Mouse (Mus musculus): Measurements from ENCODE around the gene Arsg.

The Arsg gene

DNA sequence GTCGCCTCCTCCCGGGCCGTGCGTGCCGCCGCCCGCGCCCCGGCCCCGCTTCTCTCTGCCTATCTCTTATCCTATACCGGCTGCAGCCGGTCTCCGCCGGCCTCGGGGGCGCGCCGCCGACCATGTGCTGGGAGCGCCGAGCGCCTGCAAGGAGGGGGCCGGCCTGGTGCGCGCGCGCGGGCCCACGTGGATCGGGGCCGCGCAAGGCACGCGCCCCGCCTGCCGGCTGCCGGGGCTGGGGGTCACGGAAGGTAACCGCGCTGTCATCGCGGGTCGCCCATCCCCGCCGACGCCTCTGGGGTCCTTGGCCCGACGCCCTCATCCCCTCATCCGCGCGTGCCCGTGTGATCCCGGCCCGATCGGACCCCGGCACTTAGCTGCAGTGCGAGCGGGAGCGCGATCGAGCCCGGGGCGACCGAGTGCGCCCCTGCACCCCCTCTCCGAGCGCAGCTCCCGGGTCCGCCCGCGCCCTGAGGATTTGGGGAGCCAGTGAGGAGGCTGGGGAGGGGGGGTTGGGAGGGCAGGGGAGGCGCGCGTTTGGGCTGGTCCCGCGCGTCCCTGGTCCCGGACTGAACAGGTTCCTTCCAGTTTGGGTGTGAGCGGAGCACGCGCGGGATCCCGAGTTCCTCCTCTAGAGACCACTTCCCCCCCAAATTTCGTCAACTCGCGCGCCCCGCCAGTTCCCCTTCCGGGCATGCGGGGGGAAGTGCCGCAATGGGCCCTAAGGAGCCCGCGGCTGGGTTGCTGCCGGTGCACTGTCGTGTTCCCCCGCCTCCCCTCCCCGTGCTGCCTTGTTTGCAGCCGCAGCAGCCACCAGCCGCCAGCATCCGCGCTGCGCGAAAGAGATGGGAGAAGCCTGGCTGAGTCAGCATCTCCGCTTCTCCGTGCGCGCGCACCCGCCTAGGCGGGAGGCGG is at the start of gene Arsg, which contains the start of gene Slc16a6:
Arsg (plus strand) TSS at position 204 of the 915 bp plus-strand sequence.
Slc16a6 (minus strand) TSS at position 428 of the 915 bp plus-strand sequence.
- peak; percentile 82 for DNase-seq

DNA sequence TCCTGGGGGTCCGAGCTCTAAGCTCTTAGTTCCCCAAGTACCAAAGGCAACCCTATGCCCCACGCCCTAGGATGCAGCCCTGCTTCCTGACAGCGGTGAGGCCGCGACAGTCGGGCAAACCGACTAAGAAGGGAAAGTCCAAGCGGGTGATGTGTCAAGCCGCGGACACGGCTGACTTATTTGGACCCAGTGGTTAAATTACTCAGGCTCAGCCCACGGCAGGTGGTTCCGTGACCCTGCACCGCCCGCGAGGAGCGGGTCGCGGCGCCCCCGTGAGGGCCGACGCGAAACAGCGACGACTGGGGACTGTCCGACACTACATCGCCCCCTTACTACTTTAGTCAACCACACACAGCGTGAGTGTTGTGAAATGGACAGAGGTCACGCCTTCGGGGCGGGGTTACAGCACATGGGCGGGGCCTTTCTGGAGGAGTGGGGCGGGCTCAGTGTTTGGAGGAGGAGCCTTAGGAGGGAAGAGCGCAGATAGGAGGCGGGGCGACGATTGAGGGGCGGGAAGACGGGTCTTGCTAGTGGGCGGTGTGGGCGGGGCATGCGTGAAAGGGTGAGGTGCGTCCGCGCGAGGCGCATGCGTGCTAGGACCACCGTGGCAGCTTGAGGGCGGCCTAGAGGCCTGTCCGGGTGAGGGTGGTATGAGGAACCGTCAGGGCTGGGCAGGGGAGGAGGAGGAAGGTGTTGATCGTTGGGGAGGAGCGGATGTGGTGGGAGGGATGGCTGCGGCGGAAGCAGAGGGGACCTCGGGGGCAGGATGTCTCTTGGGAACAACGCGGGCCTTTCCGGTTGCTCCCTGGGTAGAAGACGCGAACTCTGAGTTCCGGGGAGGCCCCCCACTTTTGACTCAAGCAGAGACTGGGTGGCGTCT is 47.5 kb upstream of the Arsg start, which contains the start of gene Amz2:
Amz2 (plus strand) TSS at position 555 of the 880 bp plus-strand sequence.
- peak; percentile 99 for DNase-seq

DNA sequence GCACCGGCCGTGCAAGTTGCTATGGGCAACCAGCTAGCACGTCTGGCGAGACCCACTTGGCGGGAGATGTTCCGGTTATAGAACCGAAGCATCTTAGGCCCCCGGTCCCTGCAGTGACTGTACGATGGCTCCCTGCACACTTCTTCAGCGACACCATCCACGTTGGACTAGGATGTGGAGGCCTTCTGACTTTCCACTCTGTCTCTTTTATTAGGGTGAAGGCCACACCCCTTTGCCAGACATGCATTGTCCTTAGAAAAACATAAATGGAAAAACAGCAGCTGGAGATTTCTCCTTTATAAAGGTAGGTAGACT is 46.9 kb upstream of the Arsg start:
- no peak for DNase-seq

DNA sequence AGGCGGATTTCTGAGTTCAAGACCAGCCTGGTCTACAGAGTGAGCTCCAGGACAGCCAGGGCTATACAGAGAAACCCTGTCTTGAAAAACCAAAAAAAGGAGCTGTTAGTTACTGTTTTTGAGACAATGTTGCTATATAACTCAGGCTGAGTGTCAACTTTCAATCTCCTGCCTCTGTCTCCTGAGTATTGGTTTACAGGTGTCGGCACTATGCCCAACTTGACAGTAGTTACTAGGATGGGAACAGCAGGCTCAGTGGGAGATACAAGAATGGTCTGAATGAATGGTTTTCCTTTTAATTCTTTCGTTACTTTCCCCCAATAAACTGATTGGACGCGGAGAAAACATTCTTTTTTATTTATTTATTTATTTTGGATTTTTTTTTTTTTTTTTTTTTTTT is 45.8 kb upstream of the Arsg start:
- DNase-seq: no peak

DNA sequence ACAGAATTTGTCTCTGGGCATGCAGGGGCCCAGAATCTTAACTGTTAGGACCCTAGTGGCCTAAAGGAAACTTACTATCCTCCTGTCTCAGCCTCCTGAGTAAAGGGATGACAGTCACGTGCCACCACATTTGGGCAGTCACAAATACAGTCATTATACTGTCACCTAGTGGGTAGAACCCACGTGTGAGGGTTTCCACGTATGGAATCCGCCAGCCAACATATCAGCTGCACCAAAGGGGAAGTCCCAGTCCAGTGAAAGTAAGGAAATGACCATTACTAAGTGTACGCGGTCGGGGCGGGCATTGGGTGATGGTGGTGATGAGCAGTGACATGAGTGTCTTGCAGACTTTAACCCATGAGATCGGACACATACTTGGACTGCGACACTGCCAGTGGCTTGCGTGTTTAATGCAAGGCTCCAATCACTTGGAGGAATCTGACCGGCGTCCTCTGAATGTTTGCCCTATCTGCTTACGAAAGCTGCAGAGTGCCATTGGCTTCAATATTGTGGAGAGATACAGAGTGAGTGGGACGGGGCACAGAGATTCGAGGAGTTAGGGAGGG is 38.9 kb upstream of the Arsg start:
- no peak for DNase-seq

DNA sequence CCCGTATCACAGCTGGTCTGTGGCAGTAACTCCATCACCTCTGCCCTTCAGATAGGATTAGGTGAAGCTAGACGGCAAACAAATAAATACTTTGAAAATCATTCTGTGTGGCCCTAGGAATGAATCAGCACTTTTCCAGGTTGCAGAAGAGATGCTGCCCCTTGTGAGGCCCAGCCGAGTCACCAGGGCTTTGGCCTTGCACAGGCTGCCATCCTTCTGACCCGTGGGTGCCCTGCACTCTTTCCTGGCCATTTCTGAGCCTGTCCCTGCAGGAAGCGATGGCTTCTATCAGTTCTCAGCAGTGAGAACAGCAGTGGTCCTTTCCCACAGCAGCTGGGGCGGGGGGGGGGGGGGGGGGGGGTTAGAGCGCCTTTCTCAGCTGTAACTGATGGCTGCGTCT is 36.3 kb upstream of the Arsg start:
- DNase-seq: no peak

DNA sequence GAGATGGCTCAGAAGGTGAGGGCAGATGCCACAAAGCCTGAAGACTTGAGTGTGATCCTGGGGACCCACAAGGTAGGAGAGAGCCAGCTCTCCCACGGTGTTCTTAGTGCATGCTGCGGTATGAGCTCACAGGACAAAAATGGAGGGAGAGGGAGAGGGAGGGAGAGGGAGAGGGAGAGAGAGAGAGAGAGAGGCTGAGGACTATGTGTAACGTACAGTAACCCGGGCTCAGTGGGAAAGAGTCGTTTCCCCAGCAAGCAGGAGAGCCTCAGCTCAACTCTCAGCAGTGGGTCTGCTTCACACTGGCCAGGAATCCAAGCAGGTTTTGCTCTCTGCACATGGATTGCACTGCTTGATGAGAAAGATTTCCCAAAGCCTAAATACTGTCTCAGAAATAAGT is 34.0 kb upstream of the Arsg start:
- no peak for DNase-seq

DNA sequence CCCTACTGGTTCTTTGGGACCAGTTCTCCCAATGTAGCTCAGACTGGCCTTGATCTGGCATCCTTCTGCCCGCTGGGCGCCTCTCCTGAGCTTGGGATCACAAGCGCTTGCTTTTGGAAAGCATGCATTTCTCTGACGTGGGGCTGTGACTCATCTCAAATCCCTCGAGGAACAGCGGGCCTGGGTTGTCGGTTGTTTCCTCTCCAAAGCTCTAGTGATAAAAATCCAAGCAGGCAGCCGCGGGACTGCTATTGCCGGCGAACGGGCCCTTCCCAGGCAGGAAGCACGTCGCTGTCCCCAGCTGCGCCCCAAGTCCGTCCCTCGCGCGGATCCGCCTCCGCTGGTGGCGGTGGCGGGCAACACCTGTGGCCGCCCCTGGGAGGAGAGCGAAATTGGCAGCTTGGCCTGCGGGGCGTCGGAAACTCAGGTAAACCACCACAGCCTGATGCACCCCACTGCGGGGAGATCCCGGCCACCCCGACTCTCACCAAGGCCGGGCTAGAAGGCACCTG is 33.3 kb upstream of the Arsg start:
- DNase-seq: peak; percentile 54

DNA sequence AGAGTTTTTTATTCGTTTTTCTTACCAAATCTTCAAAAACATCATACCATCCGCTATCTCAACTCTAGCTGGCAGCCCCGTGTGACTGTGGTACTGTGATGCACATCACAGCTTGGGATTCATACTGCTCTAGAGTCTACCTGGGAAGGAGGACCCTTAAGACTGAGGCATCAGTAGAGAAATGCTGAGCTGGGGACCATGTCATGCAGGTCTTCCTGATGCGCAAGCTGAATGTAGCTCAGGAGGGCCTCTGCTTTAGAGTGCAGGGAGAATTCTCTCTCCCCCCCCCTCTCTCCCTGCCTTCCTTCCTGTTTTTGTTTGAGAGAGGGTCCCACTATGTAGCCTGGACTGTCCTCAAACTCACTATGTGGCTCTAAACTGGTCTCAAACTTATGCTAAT is 32.5 kb upstream of the Arsg start:
- no peak for DNase-seq

DNA sequence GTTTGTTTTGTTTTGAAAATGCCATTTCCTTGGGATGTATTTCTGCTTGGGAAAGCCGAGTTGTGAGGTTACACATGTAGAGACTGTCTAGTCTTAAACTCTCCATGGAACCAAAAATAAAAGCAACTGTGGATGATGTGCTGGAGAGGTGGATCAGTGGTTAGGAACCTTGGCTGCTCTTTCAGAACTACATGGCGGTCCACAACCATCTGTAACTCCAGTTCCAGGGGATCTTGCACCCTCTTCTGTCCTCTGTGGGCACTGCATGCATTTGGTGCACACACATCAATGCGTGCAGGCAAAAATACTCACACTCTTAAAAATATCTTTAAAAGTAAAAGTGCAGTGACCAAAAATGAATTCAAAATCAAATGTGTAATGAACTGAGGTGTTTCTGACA is 32.1 kb upstream of the Arsg start:
- DNase-seq: no peak

DNA sequence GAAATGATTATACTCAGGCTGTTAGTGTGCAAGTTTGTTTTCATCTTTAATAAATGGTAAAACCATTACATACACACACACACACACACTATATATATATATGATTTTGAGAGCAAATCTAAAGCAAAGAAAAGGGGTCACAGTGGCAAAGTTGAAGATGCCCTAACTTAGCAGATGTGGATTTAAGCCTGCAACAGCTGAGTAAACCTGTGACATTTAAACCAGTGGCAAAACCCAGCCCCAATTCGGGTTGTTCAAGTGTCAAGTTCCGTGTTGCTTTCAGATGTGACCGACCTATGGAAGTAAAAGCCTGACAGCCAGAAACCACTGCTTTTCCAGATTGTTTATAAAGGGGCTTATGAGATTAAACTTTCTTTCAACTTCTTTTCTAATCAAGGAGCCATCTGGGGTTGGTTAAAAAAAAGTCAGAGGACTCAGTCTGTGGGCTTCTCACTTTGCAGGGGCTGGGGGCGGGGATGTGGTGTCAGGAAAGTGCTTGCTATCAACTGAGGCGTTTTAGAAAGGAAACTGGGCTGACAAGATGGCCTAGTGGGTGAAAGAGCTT is 30.9 kb upstream of the Arsg start:
- DNase-seq: no peak

DNA sequence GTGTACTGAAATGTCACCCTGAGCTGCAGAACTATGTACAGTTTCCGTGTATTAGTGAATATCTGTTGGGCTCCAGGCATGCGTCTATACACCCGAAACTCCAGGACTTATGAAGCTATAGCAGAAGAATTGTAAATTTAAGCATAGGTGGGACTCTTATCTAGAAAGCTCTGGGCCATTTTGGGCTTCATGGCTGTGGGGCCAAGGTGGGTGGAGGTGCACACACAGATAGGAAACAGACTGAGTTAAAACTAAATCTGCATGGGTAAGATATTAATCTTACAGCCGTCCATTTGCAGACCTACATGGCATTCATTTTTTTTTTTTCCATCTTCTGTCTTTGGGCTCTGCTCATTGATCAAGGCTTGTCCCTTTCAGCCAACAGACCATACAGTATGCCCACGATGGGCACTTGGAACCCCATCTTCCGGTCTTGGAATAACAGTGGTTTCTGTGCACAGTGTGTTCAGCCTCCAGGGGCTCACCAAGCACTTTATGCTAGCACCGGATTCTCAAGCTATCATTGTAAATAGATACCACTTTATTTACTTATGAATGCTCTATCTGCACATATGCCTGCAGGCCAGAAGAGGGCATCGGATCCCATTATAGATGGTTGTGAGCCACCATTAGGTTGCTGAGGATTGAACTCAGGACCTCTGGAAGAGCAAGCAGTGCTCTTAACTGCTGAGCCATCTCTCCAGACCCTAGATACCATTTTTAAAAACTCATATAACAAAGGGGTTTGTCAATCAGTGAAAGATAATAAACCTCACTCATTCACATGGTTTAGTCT is 29.5 kb upstream of the Arsg start:
- DNase-seq: no peak

DNA sequence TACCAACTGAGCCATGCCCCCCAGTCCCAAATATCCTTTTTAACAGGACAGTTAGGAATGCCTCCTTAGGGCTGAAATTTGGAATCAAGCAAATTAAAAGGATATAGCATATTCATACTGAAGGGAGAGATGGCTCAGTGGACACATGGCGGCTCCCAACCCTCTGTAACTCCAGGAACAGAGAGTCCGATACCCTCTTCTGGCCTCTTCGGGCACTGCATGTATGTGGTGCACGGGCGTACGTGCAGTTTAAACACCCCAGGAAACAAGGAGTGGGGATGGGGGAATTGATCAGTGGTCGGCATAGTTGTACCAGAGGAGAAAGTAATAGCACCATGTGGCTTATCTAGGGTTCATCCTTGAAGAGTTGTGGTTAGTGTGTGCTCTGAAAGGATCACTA is 28.6 kb upstream of the Arsg start:
- no peak for DNase-seq

DNA sequence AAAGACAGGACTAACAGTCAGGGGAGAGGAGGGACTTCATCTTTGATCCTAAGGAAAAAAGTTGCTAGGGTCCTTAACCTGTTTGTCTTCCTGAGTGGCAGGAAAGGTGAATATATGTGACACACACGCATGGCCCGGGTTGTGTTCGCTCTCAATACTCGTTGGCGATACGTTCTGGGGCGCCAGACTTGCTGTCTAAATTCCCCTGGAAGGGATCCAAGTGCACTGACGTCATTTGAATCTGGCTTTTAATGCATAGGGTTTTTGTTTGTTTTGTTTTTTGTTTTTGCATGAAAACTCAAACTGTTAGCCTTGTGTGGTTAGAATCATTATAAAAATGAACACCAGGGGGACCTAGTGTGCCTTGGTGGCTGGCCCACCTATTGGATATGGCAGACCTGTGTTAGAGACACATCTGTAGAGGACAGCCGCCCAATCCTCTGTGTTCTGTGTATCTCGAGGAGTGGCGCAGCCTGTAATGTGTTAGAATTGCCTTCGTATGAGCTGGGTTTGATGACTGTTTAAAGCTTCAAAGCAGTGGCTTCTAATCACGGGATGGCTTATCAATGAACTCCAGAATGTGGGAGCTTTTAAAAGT is 27.6 kb upstream of the Arsg start:
- DNase-seq: no peak

DNA sequence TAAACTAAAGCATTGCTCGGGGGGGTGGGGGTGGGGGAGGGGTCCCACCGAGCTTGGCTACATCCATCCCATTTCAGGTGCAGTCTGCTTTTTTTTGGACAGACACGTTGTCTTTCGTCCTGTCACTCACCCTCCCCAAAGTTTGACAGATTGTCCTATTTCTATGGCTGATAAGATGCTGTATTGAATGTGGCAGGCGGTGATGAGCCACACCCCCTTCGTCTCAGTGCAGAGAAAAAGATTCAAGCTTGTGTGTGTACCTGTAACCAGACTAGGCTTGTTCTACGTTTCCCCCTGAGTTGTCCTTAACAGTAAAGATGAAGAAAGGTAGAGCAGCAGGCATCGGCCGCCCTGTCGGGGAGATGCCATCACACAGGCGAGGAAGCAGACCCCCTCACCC is 22.0 kb upstream of the Arsg start:
- DNase-seq: no peak

DNA sequence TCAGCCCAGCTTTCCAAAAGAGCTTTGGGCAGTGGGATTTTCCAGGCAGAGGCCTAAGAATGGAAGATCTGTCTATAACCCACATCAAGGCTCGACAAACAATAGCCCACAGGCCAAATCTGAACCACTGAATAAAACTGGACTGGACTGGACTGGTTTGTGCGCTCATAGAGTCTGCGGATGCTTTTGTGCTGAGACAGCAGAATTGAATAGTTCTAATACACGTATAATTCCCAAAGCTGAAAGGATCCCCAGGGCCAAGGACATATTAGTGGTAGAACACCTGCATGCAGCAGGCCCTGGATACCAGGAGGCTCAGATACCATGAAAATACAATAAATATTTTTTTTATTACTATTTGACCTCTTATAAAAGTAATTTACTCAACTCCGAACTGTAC is 16.9 kb upstream of the Arsg start:
- no peak for DNase-seq

DNA sequence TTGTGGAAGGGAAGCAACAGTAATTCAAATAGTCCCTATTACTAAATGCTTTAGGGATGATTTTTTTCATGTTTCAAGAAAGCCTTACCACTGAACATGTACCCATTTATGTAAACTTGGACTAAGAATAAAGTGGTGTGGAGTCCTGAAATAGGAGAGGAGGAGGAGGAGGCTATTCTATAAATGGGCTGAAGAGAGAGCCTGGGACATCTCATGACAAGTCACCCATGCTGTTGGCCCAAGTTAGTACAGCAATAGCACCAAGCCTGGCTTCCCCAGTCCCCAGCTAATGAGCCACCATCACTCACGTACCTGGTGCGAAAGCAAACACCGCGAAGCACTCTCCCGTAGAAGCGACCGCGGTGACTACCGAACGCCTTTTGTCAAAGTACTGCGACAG is 15.0 kb upstream of the Arsg start:
- DNase-seq: no peak

DNA sequence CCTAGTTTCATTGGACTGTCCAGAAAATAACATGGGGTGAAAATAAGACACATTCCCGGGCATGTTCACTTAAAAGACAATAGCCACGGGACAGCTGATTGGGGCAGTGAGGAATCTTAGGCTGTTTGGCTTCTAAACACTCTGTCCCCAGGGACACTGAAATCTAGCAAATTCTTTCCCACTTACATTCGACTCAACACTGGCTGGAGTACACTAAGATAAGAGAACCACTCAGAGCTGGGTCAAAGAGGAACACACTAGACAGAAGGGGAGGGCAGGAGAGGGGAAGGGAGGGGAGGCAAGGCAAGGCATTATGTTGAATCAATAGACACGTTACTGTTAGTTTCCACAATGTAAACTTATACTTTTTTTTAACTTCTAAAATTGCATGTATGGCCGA is 12.6 kb upstream of the Arsg start:
- DNase-seq: no peak

DNA sequence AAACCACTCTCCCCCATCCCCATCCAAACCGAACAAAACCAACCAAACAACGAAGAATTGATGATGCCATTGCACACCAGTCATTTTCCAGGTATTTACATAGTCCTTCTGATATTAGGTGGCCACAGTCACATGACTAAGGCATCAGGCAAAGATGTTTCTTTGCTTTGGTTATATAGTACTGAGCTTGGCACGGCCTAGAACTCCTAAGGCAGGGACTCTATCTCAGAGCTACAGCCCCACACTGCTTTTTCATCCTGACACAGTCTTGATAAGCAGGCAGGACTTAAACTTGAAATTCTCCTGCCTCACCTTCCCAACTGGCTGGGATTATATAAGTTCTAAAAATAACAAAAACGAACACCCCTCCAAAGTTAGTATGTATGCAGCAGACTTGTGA is 8.1 kb upstream of the Arsg start:
- DNase-seq: no peak

DNA sequence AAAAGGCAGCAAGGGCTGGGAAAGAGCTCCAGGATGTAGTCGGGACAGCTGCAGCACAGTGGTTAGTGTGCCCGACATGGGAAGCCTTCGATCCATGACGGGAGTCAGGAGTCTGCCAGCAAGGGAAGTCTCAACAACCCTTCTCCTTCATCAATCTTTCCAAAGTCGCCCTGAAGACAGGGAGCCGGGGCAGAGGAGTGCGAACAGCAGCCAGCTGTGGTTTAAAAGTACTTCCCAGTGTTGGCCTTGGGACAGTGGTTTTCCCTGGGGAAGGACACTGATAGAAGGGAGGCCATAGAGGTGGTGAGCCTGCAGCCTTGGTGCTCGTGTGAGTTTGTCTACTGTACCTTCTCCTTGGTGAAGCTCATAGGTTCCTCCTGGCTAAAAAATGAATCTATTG is 6.2 kb upstream of the Arsg start:
- DNase-seq: no peak

DNA sequence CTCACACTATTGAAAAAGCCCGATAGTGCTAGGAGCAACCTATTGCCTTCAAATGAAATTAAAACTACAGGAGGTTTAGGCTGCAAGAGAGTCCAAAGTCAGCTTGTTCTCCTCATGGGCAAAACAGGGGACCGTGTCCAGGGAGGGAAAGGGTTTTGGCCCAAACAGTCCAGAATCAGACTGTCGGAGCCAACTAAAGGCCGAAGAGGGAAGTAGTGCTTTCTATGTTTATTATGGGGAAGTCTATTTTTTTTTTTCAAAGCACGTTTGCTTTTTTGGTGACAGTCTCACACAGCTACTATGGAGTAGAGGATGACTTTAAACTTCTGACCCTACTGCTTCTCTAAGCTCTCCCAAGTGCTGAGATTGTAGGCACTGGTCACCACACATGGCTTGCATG is 5.0 kb upstream of the Arsg start:
- no peak for DNase-seq

DNA sequence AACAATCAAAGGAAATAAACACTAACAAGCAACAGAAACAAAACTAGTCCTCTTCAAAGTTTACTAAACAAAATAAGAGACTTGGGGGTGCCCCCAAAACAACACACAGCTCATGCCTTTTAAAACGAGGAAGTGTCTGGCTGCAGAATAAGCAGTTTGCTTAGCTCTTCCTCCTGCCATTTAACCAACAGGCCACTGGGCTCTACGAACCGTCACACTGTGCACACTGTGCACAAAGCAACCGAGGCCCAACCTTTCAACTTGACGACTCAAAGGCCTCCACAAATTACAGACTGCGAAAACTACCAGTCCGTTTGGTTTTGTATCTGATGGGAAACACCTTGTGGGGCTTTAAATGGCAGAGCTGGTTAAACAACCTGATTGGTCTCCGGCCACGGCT is 3.0 kb upstream of the Arsg start:
- no peak for DNase-seq

Measured in cerebellum, adult 11 months (tissue).